Mouse (Mus musculus): ENCODE measurements around the gene Pdlim7. TPM values are rescaled to one million over a fixed set of nuclear protein-coding genes. Genes with fewer than 3 reads are reported as not detected.

The Pdlim7 gene
- total and polyA plus RNA-seq, 3 experiments = 12.3 to 40.6 TPM; not detected in 1

DNA sequence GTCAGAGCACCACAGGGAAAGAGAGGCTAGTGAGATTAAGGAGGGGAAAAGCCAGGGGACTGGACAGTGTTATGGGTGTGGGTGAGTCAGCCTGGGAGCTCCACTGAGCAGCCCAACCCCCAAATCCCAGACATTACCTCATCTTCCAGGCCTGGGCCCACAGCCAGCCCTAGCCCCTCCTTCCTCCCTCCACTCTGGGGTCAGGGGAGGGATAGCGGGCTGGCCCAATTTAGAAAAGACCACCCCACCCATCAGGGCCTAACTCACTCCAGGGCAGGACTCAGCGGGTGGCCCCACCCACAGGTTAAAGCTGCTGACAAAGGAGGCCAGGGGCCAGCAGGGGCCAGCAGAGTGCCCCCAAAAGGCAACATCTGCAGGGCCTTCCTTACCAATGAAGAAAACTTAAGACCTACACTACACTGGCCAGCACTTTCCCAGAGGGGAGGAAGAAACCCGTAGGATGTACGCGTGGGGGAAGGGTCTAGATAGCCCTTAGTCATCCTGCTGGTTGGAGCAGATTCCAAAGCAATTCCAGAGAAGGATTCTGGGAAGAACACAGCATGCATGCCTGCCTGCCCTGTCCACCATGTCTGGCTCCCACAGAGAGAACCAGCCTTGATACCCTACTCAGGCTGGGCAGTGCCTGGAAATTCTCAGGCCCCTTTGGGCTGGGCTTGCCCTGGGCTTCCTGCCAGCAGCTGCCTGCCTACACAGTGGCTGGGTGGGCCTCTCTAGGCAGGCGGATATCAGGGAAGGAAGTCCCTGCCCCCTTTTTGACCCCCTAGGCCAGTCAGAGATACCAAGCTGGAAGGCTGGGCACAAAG lies 2.6 kb downstream of the Pdlim7 start:
- peak overlapping the region; percentile 77 for H3K9ac ChIP-seq (ENCODE audit: control insufficient read depth, low read depth, low read length, poor library complexity, severe bottlenecking)
- TF ChIP-seq RCOR1 (IDR thresholded peaks at IDR 0.05; ENCODE audit: low read depth, low read length) (0 out of 2 replicates have a peak, but pooled peaks have one; percentile 6), TCF12 (IDR thresholded peaks at IDR 0.05; ENCODE audit: low read depth, low read length) (no peak), GATA1 (IDR thresholded peaks at IDR 0.05; ENCODE audit: low read depth, low read length) (0 out of 2 replicates have a peak, but pooled peaks have one; percentile 3), ZKSCAN1 (IDR thresholded peaks at IDR 0.05; ENCODE audit: low read depth, low read length) (no peak), EP300 (IDR thresholded peaks at IDR 0.05; ENCODE audit: low read depth in 1 of 2, low read length in 2 of 2) (peak in 1 of 2 experiments; percentile 51; a peak in 2 of 4 replicates), MYC (IDR thresholded peaks at IDR 0.05; ENCODE audit: low read depth, low read length) (no peak), BHLHE40 (IDR thresholded peaks at IDR 0.05; ENCODE audit: borderline replicate concordance, low read depth, low read length) (no peak), MAZ (IDR thresholded peaks at IDR 0.05; ENCODE audit: low read depth, low read length) (0 out of 2 replicates have a peak, but pooled peaks have one; percentile 24), KAT2A (conservative IDR thresholded peaks at IDR 0.05; ENCODE audit: low read depth, low read length) (no peak), RAD21 (IDR thresholded peaks at IDR 0.05; ENCODE audit: low read depth, low read length) (no peak), SMC3 (IDR thresholded peaks at IDR 0.05; ENCODE audit: low read depth, low read length) (no peak), SIN3A (IDR thresholded peaks at IDR 0.05; ENCODE audit: low read length) (peak; percentile 33; the same call in 1 of the 2 replicates), ZMIZ1 (IDR thresholded peaks at IDR 0.05; ENCODE audit: low read depth, low read length) (no peak), MYB (IDR thresholded peaks at IDR 0.05; ENCODE audit: low read depth, low read length) (no peak), MXI1 (IDR thresholded peaks at IDR 0.05; ENCODE audit: low read depth, low read length) (0 out of 2 replicates have a peak, but pooled peaks have one; percentile 10), CTCF (IDR thresholded peaks at IDR 0.05 in 2 of 3, conservative IDR thresholded peaks at IDR 0.05 in 1 of 3; ENCODE audit: control insufficient read depth in 1 of 3, insufficient read depth in 1 of 3, low read depth in 2 of 3, low read length in 3 of 3, poor library complexity in 1 of 3, severe bottlenecking in 1 of 3) (peak in 2 of 3 experiments; percentile 20 to 33; a peak in 3 of 6 replicates), ETS1 (IDR thresholded peaks at IDR 0.05; ENCODE audit: low read depth, low read length) (peak; percentile 29; the same call in 1 of the 2 replicates), NELFE (IDR thresholded peaks at IDR 0.05; ENCODE audit: low read depth, low read length) (peak; percentile 37), USF2 (IDR thresholded peaks at IDR 0.05; ENCODE audit: borderline replicate concordance in 1 of 2, insufficient read depth in 1 of 2, low read depth in 1 of 2, low read length in 2 of 2) (no peak), CHD2 (IDR thresholded peaks at IDR 0.05; ENCODE audit: low read length) (no peak), CHD1 (IDR thresholded peaks at IDR 0.05; ENCODE audit: low read depth, low read length) (no peak), E2F4 (IDR thresholded peaks at IDR 0.05; ENCODE audit: borderline replicate concordance, low read depth, low read length) (no peak), MAFK (IDR thresholded peaks at IDR 0.05; ENCODE audit: borderline replicate concordance, low read depth, low read length) (no peak), MAX (IDR thresholded peaks at IDR 0.05; ENCODE audit: low read length) (no peak), USF1 (IDR thresholded peaks at IDR 0.05; ENCODE audit: low read depth, low read length) (no peak), ZC3H11A (IDR thresholded peaks at IDR 0.05; ENCODE audit: low read depth, low read length) (no peak), TBP (IDR thresholded peaks at IDR 0.05; ENCODE audit: low read depth, low read length) (no peak), GABPA (IDR thresholded peaks at IDR 0.05; ENCODE audit: low read depth, low read length) (no peak), TAL1 (IDR thresholded peaks at IDR 0.05; ENCODE audit: low read length) (no peak)
- H3K27me3 ChIP-seq (ENCODE audit: control insufficient read depth in 1 of 2, insufficient read depth in 2 of 2, low read length in 2 of 2) = no peaks in the 10 kb centered on the region
- peak; percentile 73 for DNase-seq (ENCODE audit: low read depth, low spot score)
- peaks cover 6% of the 10 kb centered on the region for H3K79me2 ChIP-seq (ENCODE audit: control insufficient read depth, insufficient read depth, low read length, poor library complexity)
- no peaks in the 10 kb centered on the region for H3K9me3 ChIP-seq (replicated peaks; ENCODE audit: insufficient read depth, low read length)
- H3K36me3 ChIP-seq (ENCODE audit: control insufficient read depth in 1 of 2, insufficient read depth in 2 of 2, low read length in 2 of 2) = peaks cover 0 to 27% of the 10 kb centered on the region in 2 experiments; a peak in 2 of 4 replicates
- H3K4me3 ChIP-seq (ENCODE audit: control insufficient read depth in 1 of 2, insufficient read depth in 1 of 2, low read depth in 2 of 2, low read length in 2 of 2) = peak overlapping the region; percentile 22 to 63; a peak in 3 of 4 replicates
- peaks cover 27 to 32% of the 10 kb centered on the region in 2 experiments for H3K4me1 ChIP-seq (ENCODE audit: control insufficient read depth in 1 of 2, insufficient read depth in 2 of 2, low read length in 2 of 2)
- H3K27ac ChIP-seq (ENCODE audit: control insufficient read depth, low read depth, low read length) = peak overlapping the region; percentile 78

All from MEL (cell line).